Mouse (Mus musculus): Measurements from ENCODE around the gene Tln1. TPM values are rescaled to one million over a fixed set of nuclear protein-coding genes. Genes with fewer than 3 reads are reported as not detected.
A peak's percentile ranks its signal among the peaks of the same experiment; 100 is the strongest.

The Tln1 gene
- total and polyA plus RNA-seq, 2 experiments from 2014 or later, result 51.0 to 70.3 TPM

DNA sequence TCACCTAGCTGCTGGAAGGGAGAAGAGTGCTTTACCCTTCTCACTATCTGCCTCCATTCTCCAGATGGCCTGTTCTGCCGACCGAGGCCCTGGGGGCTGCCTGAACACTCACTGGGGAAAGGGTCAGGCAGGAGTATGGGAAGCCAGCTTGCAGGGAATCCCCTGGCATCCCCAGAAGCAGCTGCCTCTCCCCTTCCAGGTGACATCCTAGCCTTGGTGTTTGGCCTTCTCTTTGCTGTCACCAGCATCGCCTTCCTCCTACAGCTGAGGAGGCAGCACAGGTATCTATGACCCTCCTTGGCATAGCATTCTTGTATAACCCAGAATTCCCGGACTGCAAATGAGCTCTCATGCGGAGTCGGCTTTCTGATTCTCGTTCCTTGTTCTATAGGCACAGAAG is 49.8 kb downstream of the Tln1 start:
- TF ChIP-seq CTCF (IDR thresholded peaks at IDR 0.05; ENCODE audit: low read depth), result no peak
- H3K27me3 ChIP-seq (ENCODE audit: insufficient read depth, low read length), result 0 out of 2 replicates have a peak, but pooled peaks cover 4% of the 10 kb centered on the region
- no peak overlapping the region for H3K9ac ChIP-seq (replicated peaks; ENCODE audit: low read length)
- no peak overlapping the region for H3K4me3 ChIP-seq (ENCODE audit: low read length)
- no peak overlapping the region for H3K4me2 ChIP-seq (ENCODE audit: low read depth, low read length)
- no peak for DNase-seq (ENCODE audit: low spot score)
- H3K27ac ChIP-seq, result no peak overlapping the region
- H3K4me1 ChIP-seq (ENCODE audit: insufficient read depth, low read length), result peaks cover 7% of the 10 kb centered on the region; the same call in 1 of the 2 replicates
- WGBS, result 70% methylated on average over 7 of the region's 7 CpGs
- no peaks in the 10 kb centered on the region for H3K9me3 ChIP-seq (ENCODE audit: low read length)
- ATAC-seq, result no peak
- no peaks in the 10 kb centered on the region for H3K36me3 ChIP-seq (ENCODE audit: insufficient read depth, low read length)

DNA sequence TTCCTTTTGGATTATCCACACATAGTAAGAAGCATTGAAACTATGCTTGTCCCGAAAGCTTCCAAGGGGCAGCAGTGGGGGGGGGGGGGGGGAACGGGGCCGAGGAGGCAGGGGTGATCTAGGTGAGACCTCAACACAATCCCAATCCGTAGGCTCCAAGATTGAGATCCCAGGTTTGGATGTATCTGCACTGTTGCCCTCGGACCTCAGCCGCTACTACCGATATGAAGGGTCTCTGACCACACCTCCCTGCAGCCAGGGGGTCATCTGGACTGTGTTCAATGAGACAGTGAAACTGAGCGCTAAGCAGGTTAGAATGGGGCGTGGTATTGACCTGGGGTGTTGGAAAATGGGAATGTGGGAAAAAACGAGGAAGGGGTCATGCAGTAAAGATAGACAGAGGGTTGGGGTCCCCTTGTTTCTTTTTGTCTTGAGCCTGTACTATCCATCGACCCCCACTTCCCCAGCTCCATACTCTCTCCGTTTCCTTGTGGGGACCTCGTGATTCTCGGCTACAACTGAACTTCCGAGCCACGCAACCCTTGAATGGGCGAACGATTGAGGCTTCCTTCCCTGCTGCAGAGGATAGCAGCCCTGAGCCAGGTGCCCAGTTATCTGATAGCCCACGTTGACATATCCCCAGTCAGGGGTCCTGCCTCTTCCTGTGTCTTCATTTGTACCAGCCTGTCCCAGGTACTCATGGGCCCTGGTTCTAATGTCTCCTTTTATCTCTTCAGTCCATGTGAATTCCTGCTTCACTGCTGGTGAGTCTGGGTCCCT is 50.6 kb downstream of the Tln1 start:
- Histone ChIP-seq H3K27ac (no peak overlapping the region), H3K36me3 (ENCODE audit: insufficient read depth, low read length) (no peaks in the 10 kb centered on the region), H3K9ac (replicated peaks; ENCODE audit: low read length) (no peak overlapping the region), H3K4me3 (ENCODE audit: low read length) (no peak overlapping the region), H3K4me1 (ENCODE audit: insufficient read depth, low read length) (peaks cover 7% of the 10 kb centered on the region; the same call in 1 of the 2 replicates), H3K27me3 (ENCODE audit: insufficient read depth, low read length) (0 out of 2 replicates have a peak, but pooled peaks cover 4% of the 10 kb centered on the region), H3K4me2 (ENCODE audit: low read depth, low read length) (no peak overlapping the region), H3K9me3 (ENCODE audit: low read length) (no peaks in the 10 kb centered on the region)
- 79% methylated on average over 19 of the region's 19 CpGs for WGBS
- DNase-seq (ENCODE audit: low spot score) (no peak), ATAC-seq (no peak)
- TF ChIP-seq CTCF (IDR thresholded peaks at IDR 0.05; ENCODE audit: low read depth), result no peak

DNA sequence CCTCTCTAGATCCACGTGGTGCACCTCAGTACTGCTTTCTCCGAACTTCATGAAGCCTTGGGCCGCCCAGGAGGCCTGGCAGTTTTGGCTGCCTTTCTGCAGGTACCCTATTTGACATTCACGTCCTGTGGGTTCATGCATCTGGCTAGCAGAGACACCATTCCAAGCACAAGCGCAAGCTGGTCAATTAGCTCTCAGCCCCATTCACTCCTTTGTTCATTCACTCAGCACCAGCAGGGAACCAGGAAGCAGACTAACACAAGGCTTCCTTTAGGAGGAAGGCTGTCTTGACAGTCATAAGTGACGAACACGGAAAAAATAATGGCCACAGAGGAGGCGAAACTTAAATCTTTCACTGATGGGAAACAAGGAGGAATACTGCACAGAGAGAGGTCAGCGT is 53.4 kb downstream of the Tln1 start:
- H3K9me3 ChIP-seq (ENCODE audit: low read length), result no peaks in the 10 kb centered on the region
- no peak overlapping the region; the same call in 1 of the 2 replicates for H3K4me3 ChIP-seq (ENCODE audit: low read length)
- H3K4me1 ChIP-seq (ENCODE audit: insufficient read depth, low read length), result peaks cover 7% of the 10 kb centered on the region; the same call in 1 of the 2 replicates
- H3K36me3 ChIP-seq (ENCODE audit: insufficient read depth, low read length), result no peaks in the 10 kb centered on the region
- no peak overlapping the region for H3K27ac ChIP-seq
- DNase-seq (ENCODE audit: low spot score) (no peak), ATAC-seq (no peak)
- H3K4me2 ChIP-seq (ENCODE audit: low read depth, low read length), result peak overlapping the region; percentile 53
- 0 out of 2 replicates have a peak, but pooled peaks cover 4% of the 10 kb centered on the region for H3K27me3 ChIP-seq (ENCODE audit: insufficient read depth, low read length)
- H3K9ac ChIP-seq (replicated peaks; ENCODE audit: low read length), result no peak overlapping the region
- no peak for TF ChIP-seq CTCF (IDR thresholded peaks at IDR 0.05; ENCODE audit: low read depth)
- 17% methylated on average over 9 of the region's 9 CpGs for WGBS

DNA sequence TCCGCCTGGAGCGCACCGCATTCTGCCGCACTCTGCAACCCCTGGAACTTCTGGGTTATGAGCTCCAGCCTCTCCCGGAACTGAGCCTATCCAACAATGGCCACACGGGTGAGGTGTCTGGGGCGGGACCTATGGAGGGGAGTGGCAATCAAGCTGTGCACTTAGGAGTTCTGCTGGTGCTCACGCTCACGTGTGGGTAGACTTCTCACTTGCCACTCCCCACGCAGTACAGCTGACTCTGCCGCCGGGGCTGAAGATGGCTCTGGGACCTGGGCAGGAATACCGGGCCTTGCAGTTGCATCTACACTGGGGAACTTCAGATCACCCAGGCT is 53.9 kb downstream of the Tln1 start:
- H3K27me3 ChIP-seq (ENCODE audit: insufficient read depth, low read length), result 0 out of 2 replicates have a peak, but pooled peaks cover 4% of the 10 kb centered on the region
- H3K9ac ChIP-seq (replicated peaks; ENCODE audit: low read length), result no peak overlapping the region
- peak; percentile 34; the same call in 1 of the 2 replicates for ATAC-seq

DNA sequence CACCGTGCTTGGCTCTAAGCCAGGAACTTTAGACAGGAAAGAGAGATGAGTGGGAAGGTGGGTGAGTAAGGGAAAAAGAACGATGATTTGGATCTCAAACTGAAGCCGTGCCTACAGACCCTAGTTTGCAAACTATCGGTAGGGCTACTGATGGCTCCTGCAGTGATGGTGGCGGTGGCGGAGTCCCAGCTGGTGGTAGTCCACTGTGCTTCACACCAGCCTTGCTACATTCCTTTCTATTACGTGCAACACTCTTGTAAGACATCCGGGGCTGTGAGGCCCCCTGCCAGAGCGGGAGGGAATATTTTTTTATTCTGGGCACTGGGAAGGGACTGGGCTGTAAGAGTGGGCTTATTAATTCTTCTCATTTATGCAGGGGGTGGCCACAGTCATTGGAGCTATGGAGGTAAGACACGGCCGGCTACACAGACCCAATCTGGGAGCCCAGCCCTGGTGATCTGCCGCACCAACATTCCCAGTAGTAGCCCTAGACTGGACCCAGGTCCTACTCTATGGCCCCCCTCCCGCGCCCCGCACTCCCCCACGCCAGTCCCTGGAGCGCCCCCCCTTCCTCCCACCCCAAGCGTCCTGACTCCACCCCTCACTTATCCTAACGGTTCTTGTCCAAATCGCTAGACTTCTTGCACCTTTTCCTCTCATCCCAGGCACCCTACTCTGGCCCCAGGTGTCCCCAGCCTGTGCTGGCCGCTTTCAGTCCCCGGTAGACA is 54.4 kb downstream of the Tln1 start:
- 14% methylated on average over 21 of the region's 22 CpGs for WGBS
- H3K9ac ChIP-seq (replicated peaks; ENCODE audit: low read length), result 0 out of 2 replicates have a peak overlapping the region, but pooled peaks have one; percentile 10
- ATAC-seq, result peak; percentile 34; the same call in 1 of the 2 replicates
- no peak for TF ChIP-seq CTCF (IDR thresholded peaks at IDR 0.05; ENCODE audit: low read depth)
- H3K4me2 ChIP-seq (ENCODE audit: low read depth, low read length), result peak overlapping the region; percentile 53
- H3K4me1 ChIP-seq (ENCODE audit: insufficient read depth, low read length), result peaks cover 7% of the 10 kb centered on the region; the same call in 1 of the 2 replicates
- peak overlapping the region; percentile 21 for H3K4me3 ChIP-seq (ENCODE audit: low read length)
- H3K27ac ChIP-seq, result no peak overlapping the region
- no peaks in the 10 kb centered on the region for H3K36me3 ChIP-seq (ENCODE audit: insufficient read depth, low read length)
- 0 out of 2 replicates have a peak, but pooled peaks cover 4% of the 10 kb centered on the region for H3K27me3 ChIP-seq (ENCODE audit: insufficient read depth, low read length)
- no peak for DNase-seq (ENCODE audit: low spot score)
- no peaks in the 10 kb centered on the region for H3K9me3 ChIP-seq (ENCODE audit: low read length)

More for the DNA sequence above, 53.9 kb downstream of the Tln1 start:
- H3K9me3 ChIP-seq (ENCODE audit: low read length), result no peaks in the 10 kb centered on the region
- peak overlapping the region; percentile 53 for H3K4me2 ChIP-seq (ENCODE audit: low read depth, low read length)
- peaks cover 7% of the 10 kb centered on the region; the same call in 1 of the 2 replicates for H3K4me1 ChIP-seq (ENCODE audit: insufficient read depth, low read length)
- DNase-seq (ENCODE audit: low spot score), result no peak
- 9% methylated on average over 13 of the region's 13 CpGs for whole genome bisulfite sequencing
- H3K36me3 ChIP-seq (ENCODE audit: insufficient read depth, low read length), result no peaks in the 10 kb centered on the region
- H3K4me3 ChIP-seq (ENCODE audit: low read length), result peak overlapping the region; percentile 21
- no peak overlapping the region for H3K27ac ChIP-seq
- TF ChIP-seq CTCF (IDR thresholded peaks at IDR 0.05; ENCODE audit: low read depth), result no peak

DNA sequence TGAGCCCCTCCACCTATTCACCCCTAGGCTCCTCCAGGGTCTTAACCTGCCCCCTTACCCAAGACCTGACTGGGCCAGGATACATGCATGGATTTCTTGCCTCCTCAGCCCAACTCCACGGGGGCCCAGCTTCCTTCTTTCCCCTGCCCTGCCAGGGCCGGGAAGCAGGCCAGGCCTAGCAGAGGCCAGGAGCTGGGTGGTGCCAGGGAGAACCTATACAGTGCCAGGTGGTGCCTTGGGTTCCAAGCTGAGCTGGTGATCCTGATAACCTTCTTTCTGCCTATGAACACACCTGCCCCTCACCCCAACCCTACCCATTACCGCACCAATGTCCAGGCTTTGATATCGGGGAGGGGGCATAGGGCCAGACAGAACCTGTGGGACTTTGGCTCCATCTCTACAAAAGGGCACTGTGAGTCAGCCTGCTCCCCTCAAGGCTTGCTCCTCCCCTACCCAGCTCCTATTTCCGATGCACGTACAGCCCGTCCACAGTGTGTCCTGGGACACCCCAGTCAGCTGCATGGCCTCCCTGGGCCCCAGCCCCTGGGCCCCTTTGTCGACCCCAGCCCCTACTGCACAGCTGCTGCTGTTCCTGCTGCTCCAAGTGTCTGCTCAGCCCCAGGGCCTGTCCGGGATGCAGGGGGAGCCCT is 55.8 kb downstream of the Tln1 start, which contains the start of gene Car9:
Car9 (plus strand) TSS at position 431 of the 650 bp plus-strand sequence.
- peaks cover 7% of the 10 kb centered on the region; the same call in 1 of the 2 replicates for H3K4me1 ChIP-seq (ENCODE audit: insufficient read depth, low read length)
- WGBS, result 45% methylated on average over 9 of the region's 9 CpGs
- 0 out of 2 replicates have a peak, but pooled peaks cover 4% of the 10 kb centered on the region for H3K27me3 ChIP-seq (ENCODE audit: insufficient read depth, low read length)
- no peak within 1 kb of the TSS for H3K4me3 ChIP-seq (ENCODE audit: low read length)
- no peak for DNase-seq (ENCODE audit: low spot score)
- no peaks in the 10 kb centered on the region for H3K36me3 ChIP-seq (ENCODE audit: insufficient read depth, low read length)
- H3K4me2 ChIP-seq (ENCODE audit: low read depth, low read length), result no peak within 1 kb of the TSS; the same call in 1 of the 2 replicates
- H3K9me3 ChIP-seq (ENCODE audit: low read length), result no peaks in the 10 kb centered on the region
- H3K9ac ChIP-seq (replicated peaks; ENCODE audit: low read length), result no peak within 1 kb of the TSS
- H3K27ac ChIP-seq, result no peak within 1 kb of the TSS
- ATAC-seq, result peak; percentile 27; the same call in 1 of the 2 replicates
- no peak for TF ChIP-seq CTCF (IDR thresholded peaks at IDR 0.05; ENCODE audit: low read depth)

Data from hindbrain, postnatal 0 days (tissue).